Mouse (Mus musculus) neutrophil, adult 83 days (primary cell): ENCODE data around the gene AC134908.4. TPM values are rescaled to one million over a fixed set of nuclear protein-coding genes. Genes with fewer than 3 reads are reported as not detected.

Source experiments
- total RNA-seq, 2 experiments: library from RNA; stranded (reverse); gene quantifications; one replicate each; pipeline ENCODE4 v1.2.4; 2023

Gene AC134908.4
- total RNA-seq, result under 1 TPM in 1 of 2 experiments, not detected in 1; 0.66 TPM

GRCm38 (mm10) chr17:25795609-25796092 lies at the start of gene AC134908.4:
Gene AC134908.4 (minus strand): TSS chr17:25795659.

GRCm38 (mm10) chr17:25844396-25844901 lies 49.0 kb upstream of the AC134908.4 start, which contains the start of gene Rhot2:
Gene Rhot2 (minus strand): TSS chr17:25844851.

GRCm38 (mm10) chr17:25841117-25841880 lies 45.8 kb upstream of the AC134908.4 start, which contains the start of gene Gm20683:
Gene Gm20683 (minus strand): TSS chr17:25841763.

GRCm38 (mm10) chr17:25837076-25837410 lies 41.6 kb upstream of the AC134908.4 start, which contains the start of gene Rhbdl1:
Gene Rhbdl1 (minus strand): TSS chr17:25837295.

GRCm38 (mm10) chr17:25833291-25833663 lies 37.8 kb upstream of the AC134908.4 start, which contains the start of gene Stub1:
Gene Stub1 (minus strand): TSS chr17:25833404.

GRCm38 (mm10) chr17:25828712-25829557 lies 33.5 kb upstream of the AC134908.4 start, which contains the start of gene Jmjd8:
Gene Jmjd8 (plus strand): TSS chr17:25828867.

GRCm38 (mm10) chr17:25823452-25823851 lies 28.0 kb upstream of the AC134908.4 start, which contains the start of gene Wdr24:
Gene Wdr24 (plus strand): TSS chr17:25823627.

GRCm38 (mm10) chr17:25808789-25809605 lies 13.5 kb upstream of the AC134908.4 start, which contains the start of gene Fbxl16:
Gene Fbxl16 (plus strand): TSS chr17:25809085.

GRCm38 (mm10) chr17:25796951-25797369 lies 1.5 kb upstream of the AC134908.4 start, which contains the start of gene Metrn:
Gene Metrn (minus strand): TSS chr17:25797136.

GRCm38 (mm10) chr17:25792615-25793014 lies 2.8 kb downstream of the AC134908.4 start, which contains the start of gene Fam173a:
Gene Fam173a (minus strand): TSS chr17:25792901.

GRCm38 (mm10) chr17:25786280-25786679 lies 9.2 kb downstream of the AC134908.4 start, which contains the start of gene Ccdc78:
Gene Ccdc78 (plus strand): TSS chr17:25786580.

GRCm38 (mm10) chr17:25785281-25785745 lies 10.1 kb downstream of the AC134908.4 start, which contains the start of gene Haghl:
Gene Haghl (minus strand): TSS chr17:25785673.

GRCm38 (mm10) chr17:25773549-25774120 lies 21.8 kb downstream of the AC134908.4 start, which contains the start of gene Narfl:
Gene Narfl (plus strand): TSS chr17:25773776.

GRCm38 (mm10) chr17:25754241-25754640 lies 41.2 kb downstream of the AC134908.4 start, which contains the start of gene Msln:
Gene Msln (minus strand): TSS chr17:25754378.

Other genes with a start within 250 kb of the AC134908.4 start
- gene Sox8, start 225.0 kb downstream of the AC134908.4 start, total RNA-seq, result not detected
- 10 to 100 TPM; 13.6 to 14.3 TPM for gene Lmf1, start 216.6 kb downstream of the AC134908.4 start, total RNA-seq
- not detected for gene Gng13, start 78.5 kb downstream of the AC134908.4 start, total RNA-seq
- gene Chtf18, start 68.2 kb downstream of the AC134908.4 start, total RNA-seq, result 10 to 100 TPM; 20.2 to 26.7 TPM
- 1 to 10 TPM; 6.4 TPM for gene Rpusd1, start 68.0 kb downstream of the AC134908.4 start, total RNA-seq
- not detected for gene Mslnl, start 59.6 kb downstream of the AC134908.4 start, total RNA-seq
- gene Msln, start 41.3 kb downstream of the AC134908.4 start, total RNA-seq, result not detected
- gene Narfl, start 21.9 kb downstream of the AC134908.4 start, total RNA-seq, result 10 to 100 TPM; 20.6 to 26.5 TPM
- 10 to 100 TPM; 10.6 to 16.5 TPM for gene Haghl, start 10.0 kb downstream of the AC134908.4 start, total RNA-seq
- not detected for gene Ccdc78, start 9.1 kb downstream of the AC134908.4 start, total RNA-seq
- gene Fam173a, start 2.8 kb downstream of the AC134908.4 start, total RNA-seq, result 10 to 100 TPM; 33.6 to 34.8 TPM
- 10 to 100 TPM; 16.1 to 17.2 TPM for gene Metrn, start 1.5 kb upstream of the AC134908.4 start, total RNA-seq
- not detected for gene Fbxl16, start 13.4 kb upstream of the AC134908.4 start, total RNA-seq
- gene Wdr24, start 28.0 kb upstream of the AC134908.4 start, total RNA-seq, result 10 to 100 TPM; 13.2 to 15.2 TPM
- gene Jmjd8, start 33.2 kb upstream of the AC134908.4 start, total RNA-seq, result 10 to 100 TPM; 12.4 to 16.8 TPM
- gene Stub1, start 37.7 kb upstream of the AC134908.4 start, total RNA-seq, result 10 to 100 TPM; 45.6 to 55.2 TPM
- 1 to 10 TPM; 2.3 to 2.5 TPM for gene Rhbdl1, start 41.6 kb upstream of the AC134908.4 start, total RNA-seq
- gene Gm20683, start 46.1 kb upstream of the AC134908.4 start, total RNA-seq, result 1 to 10 TPM; 2.7 to 4.2 TPM
- 10 to 100 TPM; 37.5 to 40.0 TPM for gene Rhot2, start 49.2 kb upstream of the AC134908.4 start, total RNA-seq
- gene Wdr90, start 65.8 kb upstream of the AC134908.4 start, total RNA-seq, result 10 to 100 TPM; 28.2 to 31.0 TPM
- gene Mcrip2, start 73.1 kb upstream of the AC134908.4 start, total RNA-seq, result 1 to 10 TPM; 3.8 to 4.2 TPM
- gene Mettl26, start 79.4 kb upstream of the AC134908.4 start, total RNA-seq, result 10 to 100 TPM; 10.2 to 10.3 TPM
- 1 to 10 TPM; 2.5 to 3.8 TPM for gene Wfikkn1, start 85.2 kb upstream of the AC134908.4 start, total RNA-seq
- gene Rab40c, start 124.1 kb upstream of the AC134908.4 start, total RNA-seq, result 10 to 100 TPM; 16.6 to 19.2 TPM
- gene Pigq, start 149.3 kb upstream of the AC134908.4 start, total RNA-seq, result 100 to 1,000 TPM in 1 of 2 experiments, 10 to 100 TPM in 1; 70.2 to 101 TPM
- under 1 TPM; 0.20 to 0.93 TPM for gene Nhlrc4, start 149.3 kb upstream of the AC134908.4 start, total RNA-seq
- not detected for gene A930017K11Rik, start 156.9 kb upstream of the AC134908.4 start, total RNA-seq
- 10 to 100 TPM; 17.0 to 22.0 TPM for gene Capn15, start 190.1 kb upstream of the AC134908.4 start, total RNA-seq